Mouse (Mus musculus) heart, adult 9 months (tissue): ENCODE measurements at regions not wholly inside any gene's neighbourhood (a gene's known extent, or its start where the extent isn't known, plus 50 kb on each side); places are given as distances from the start of the nearest gene placed in this dataset.

Source experiments
- DNase-seq, 2 experiments: peaks; one replicate each; pipeline ENCODE4 v3.0.0; 2022; ENCODE audit warnings: low spot score in 2 of 2

DNA sequence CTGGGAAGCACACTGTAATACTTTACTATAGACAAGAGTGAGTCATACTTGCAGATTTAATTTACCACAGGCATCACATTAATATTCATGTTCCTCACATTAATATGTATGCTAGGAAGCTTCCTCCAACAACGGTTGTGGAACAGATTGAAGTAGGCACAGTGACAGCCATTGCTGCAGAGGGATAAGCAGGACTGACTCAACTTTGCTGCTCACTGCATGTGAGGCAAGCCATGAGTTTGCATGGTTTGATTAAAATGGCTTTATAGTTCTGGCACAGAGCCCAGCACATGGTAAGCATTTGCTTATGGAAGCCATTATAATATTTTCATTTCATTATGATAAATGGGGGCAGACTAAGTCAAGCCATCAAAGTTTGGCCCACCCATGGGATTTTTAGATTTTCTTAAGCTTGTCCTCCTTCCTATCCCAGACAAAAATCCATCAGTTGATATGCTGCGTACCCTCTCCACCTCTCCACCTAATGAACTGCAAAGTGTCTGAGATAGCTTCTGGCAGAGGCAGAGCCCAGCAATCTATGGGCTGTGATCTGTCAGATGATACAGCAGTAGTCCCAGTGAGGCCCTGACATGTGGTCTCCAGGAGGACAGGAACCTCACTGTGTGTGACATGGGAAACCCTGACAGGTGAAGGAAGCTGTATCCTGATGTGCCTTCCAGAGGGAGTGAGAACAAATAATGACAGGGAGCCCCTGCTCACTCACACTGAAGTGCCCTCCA, 109.6 kb upstream of the Arrdc4 start:
- no peak for DNase-seq

DNA sequence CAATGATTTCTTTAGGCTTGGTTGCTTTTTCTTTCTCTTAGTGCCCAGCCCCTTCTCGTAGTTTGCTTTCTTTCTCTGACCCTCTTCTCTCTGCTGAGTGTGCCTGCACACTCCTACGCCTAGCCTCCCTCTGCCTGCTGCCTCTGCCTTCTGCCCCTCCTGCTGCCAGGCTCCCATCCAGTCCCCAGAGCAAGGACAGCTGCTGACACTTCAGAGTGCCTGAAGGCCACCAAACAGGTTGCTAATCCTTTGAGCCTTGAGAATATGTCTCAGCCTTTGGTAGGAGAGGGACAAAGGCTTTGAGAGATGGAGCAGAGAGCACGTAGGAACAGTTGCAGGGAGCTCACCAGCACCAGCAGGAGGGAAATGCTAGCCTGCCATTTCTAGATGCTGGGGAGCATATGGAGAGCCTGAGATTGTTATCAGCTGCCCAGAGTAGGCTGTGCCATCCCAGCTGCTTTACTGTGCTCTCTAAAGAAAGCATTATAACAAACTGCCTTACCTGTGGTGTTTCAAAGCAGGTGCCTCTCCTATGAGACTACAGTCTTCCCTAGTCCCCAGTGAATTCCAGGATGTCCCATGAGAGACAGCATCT, 103.0 kb upstream of the Arrdc4 start:
- no peak for DNase-seq

DNA sequence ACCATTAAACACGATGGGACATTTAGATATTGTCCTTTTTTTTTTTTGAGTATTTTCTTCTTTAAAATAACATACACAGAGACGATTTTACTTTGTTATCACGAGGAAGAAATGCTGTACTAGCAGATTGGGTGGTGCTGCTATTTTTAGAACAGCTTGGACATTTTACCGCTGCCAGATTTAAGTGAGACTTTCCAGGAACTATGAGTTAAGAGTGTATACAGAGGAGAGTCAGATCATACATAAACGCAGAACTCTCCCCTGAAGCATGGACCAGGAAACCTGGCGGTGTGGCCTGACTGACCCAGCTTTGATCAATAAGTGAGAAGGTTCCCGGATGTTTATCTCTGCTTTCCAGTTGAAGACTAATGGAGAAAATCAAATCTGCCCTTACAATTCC, 95.6 kb upstream of the Arrdc4 start:
- no peak for DNase-seq

DNA sequence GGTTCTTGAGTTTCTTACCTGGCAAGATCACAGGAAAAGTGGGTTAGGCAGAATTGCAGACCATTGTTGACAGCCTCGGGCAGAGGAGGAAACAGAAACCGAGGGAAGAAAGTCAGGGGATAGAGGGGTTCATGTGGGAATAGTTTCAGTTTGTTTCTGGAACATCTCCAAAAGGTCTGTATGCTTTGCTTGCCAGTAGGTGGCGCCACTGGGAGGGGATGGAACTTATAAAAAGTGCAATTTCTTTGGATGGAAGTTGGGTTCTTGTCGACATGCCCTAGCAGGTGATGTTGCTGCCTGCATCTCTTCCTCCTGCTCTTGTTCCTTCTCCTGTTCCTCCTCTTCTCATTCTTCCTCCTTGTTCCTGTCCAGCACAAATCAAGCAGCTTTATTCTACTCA, 94.3 kb upstream of the Arrdc4 start:
- no peak for DNase-seq

DNA sequence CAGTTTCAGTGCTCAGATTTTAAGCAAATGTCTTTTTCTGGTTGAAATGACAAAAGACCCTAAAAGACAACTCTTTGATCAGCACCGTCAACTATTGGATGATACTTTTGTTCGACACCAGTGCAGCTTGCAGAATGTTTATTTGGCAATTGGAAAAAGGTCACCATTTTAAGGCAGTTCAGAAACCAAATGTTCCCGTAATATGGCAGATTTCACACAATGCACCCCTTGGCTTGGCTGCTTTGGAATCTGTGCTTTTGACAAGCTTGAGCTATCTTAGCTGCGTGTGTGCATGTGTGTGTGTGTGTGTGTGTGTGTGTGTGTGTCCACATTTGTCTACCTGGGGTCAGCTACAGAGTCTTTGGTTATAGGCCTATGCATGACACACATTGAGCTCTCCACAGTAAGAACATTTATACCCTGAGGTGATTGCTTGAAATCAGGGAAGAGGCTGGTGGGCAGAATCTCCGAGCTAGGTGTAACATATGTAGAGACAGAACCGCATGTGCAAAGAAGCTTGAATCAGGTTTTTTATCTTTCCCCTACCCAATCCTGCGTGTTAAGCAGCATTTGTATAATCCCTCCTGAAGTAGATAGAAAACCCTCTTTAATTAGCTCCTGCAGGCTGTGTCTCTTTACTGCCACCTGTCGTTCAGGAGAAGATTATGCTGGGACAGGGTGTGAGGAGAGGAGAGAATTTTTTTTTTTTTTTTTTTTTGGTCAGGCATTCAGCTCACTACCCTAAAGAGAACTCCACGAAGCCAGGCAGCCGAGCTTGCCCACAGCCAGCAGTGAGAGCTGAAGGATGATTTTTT, 85.1 kb upstream of the Arrdc4 start:
- no peak for DNase-seq

DNA sequence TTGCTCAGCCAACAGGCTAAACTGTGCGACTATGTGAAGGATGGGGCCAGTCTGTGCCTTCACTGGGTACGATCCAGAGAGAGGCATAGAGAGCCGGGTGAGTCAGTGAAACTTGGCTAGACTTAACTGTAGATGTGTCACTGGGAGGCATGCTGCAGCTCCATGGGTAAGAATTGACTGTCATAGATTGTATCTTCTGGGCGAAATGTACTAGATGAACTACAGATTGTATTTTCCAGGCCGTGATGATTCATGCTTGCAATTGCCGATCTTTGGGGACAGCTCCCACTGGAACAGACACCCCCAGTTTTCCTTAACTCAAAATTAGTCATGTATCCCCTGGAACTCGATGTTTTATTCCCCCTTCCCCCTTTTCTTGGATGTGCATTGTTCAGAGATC, 84.5 kb upstream of the Arrdc4 start:
- no peak for DNase-seq

DNA sequence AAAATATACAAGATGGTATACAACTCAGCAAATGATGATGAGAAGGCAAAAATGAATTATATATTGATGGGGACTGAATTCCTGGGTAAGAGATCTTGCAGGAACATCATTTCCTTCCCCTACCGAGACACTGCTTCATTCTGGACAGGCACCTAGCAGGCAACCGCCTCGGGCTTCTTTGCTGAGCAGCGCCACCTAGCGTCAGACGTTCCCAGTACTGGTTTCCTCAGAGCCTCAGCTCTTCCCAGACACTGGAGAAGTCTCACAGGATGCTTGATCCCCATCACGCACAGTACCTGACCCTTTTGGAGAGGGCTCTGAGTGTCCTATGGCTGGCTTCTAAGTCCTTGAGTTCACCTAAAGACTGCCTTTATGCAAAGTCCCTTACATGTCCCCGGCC, 80.8 kb upstream of the Arrdc4 start:
- peak; percentile 17 to 33 for DNase-seq

DNA sequence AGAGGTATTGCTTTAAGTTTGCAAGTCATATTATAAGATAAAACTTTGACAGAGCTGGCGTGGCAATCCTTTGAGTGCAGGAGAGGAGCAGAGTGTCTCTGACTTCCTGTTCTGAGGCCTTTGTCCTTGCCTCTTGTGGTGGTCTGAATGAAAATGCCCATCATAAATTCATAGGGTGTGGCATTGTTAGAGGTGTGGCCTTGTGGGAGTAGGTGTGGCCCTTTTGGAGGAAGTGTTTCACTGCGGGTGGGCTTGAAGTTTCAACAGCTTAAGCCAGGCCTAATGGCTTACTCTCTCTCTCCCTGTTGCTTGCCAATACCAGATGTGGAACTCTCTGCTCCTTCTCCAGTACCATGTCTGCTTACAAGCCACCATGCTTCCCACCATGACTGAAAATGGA, 75.4 kb upstream of the Arrdc4 start:
- DNase-seq = no peak

DNA sequence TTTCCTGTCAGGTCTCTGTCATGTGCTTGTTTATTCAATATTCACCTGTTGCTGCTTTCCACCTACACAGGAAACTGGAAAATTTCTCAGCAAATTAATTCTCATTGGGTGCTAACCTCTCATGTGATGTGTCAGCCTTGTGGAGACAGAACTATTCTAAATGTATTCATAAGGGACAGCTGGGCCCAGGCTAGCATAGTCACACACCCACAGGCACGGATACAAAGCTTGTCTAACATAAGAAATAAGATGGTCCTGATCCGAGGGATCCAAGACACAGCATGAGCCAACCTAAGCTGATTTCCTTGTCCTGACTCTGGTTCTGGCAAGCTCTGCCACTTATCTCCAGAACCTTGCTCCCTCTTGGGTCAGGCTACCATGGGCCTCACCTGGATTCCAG, 74.6 kb upstream of the Arrdc4 start:
- DNase-seq = no peak

DNA sequence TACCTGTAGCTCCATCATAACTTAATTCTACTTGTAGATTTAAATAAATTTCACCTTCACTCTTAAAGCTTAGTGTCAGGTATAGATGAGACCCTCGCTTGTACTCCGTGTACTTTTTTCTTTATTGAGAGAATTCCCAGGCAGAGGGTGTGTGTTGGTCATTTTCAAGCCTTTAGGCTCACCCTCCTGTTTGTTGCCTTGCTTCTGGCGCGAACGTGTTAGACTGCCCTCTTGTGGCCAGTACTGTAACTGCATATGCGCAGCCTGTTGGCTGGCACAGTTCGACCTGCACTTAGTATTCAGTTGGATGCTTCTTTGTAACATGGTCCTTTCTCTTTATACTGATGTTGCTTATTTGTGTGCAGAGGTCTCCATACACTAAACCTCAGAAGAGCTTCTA, 74.1 kb upstream of the Arrdc4 start:
- DNase-seq = peak; percentile 10 to 28

DNA sequence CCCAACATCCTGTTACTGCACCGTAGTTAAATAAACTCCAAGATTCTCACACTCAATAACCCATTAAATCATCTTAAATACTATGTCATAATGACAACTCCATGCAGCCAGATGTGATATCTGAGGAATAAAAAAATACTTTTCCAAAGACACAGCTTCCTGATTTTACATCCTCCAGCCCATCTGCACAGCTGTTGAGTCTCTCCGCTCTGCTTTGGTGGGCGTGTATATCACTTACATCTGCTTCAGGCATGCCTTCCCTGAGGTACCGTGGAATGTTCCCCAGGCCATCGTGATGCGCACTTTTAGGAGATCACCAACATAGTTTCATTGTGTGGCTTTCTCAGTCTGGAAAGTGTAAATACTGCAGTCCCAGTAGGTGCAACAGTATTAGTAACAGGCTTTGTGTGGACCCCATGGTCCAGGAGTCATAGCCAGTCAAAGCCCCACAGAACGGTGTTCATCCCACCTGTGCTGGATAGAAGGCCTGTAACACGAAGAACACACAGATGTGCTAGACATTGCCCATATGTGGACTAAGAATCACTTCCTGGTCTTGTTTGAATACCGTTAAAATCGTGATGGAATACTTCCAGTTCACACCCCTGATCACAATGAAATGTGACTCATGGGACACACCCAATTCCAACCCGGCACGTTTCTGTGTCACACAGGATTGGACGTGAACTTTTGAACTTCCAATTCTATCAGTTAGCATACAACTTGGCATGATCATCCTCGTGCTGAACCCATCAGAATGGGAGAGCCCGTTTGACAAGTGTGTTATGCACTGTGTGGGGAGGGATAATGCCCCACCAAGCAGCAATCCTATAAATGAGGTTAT, 66.0 kb upstream of the Arrdc4 start:
- no peak for DNase-seq

DNA sequence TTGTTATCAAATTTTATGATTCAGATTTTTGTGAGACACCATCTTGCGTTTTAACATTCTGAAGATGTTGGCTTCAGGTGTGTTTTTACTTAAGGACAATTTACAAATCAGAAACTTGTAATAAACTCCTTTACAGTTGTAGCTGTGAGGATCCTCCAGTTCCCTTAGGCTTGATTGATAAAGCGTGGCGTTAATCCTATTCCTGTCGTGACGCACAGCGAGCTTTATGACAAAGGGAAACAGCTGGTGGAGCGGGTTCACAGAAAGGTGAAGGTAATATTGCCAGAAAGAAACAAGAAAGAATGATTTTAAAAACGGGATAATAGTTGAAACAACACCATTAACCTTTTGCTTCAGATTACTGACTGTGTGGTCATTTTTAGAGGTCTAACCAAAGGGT, 60.7 kb upstream of the Arrdc4 start:
- no peak for DNase-seq
